Mouse (Mus musculus): ENCODE data around the gene Oas1d.
"Not testable (repeated sequence)": the region's sequence is repeated elsewhere in the genome, so short reads cannot be mapped to it uniquely, and the experiment has no call there.

Oas1d gene

DNA sequence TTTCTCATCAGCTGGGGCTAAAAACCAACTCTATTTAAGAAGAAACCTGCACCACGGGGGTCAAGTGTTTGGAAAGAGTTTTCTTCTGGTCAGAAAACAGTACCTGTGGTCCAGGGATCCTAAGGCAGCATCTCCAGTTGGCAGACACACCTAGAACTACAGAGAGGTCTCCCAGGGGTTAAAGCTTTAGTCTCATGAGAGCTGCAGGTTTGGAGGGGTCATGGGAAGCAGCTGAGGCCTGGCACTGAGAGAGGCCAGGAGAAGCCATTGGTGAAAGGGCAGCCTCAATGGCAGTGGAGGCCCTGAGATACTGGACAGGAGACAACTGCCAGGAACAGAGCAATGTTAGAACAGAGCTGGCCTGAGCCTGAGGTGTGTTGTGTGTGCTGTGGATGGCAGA is 13.7 kb upstream of the Oas1d start:
- DNase-seq (ENCODE audit: low read depth, low spot score), result no peak

GRCm38 (mm10) chr5:120902056-120902455 is 12.3 kb upstream of the Oas1d start:
- no peak for DNase-seq (ENCODE audit: low read depth, low spot score)

DNA sequence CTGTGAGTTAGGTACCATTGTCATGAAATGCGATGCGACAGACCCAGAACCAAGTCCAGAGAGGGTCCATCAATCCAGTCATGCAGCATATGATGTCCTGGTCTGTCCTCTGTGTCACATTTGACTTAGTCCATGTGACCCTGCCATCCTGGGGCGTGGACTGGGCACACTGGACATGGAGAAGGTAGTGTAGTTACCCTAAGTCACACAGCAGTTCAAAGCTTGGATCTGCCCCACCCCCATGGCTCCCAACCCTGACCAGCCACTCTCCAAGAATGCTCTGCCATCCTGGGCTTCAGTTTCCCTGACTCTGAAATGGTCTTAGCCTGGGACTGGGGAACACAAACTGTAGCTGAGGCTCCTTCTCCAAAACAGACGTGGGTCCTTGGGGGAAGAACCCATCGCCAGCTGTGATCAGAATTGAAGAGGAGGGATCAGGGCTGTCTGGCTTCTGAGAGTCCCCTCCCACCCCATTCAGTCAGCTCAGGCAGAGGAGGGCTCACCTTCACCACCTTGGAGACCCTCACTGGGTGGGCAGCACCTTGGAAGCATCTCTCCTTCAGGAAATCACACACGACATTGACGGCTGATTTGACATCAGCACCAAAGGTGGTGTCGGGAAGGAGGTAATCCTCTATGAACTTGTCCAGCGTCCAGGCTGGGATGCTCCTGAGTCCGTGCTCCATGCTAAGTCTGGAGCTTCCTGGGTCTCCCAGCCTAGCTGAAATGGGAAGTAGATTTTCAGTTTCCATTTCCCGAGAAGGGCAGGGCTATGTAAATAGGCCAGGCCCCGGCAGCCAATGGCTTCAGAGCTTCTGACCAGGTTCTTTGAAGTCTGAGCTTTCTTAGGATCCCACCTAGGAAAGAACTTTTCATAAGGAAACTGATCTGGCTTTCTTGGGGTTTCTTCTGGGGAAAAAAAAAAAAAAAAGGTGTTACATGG is 7.3 kb upstream of the Oas1d start, which contains the start of gene Oas1a:
Gene Oas1a, minus strand, starts transcription at position 731 of the 943 bp plus-strand sequence.
- peak; percentile 82 for DNase-seq (ENCODE audit: low read depth, low spot score)

GRCm38 (mm10) chr5:120908196-120908920 is 6.0 kb upstream of the Oas1d start:
- DNase-seq (ENCODE audit: low read depth, low spot score), result peak; percentile 77

DNA sequence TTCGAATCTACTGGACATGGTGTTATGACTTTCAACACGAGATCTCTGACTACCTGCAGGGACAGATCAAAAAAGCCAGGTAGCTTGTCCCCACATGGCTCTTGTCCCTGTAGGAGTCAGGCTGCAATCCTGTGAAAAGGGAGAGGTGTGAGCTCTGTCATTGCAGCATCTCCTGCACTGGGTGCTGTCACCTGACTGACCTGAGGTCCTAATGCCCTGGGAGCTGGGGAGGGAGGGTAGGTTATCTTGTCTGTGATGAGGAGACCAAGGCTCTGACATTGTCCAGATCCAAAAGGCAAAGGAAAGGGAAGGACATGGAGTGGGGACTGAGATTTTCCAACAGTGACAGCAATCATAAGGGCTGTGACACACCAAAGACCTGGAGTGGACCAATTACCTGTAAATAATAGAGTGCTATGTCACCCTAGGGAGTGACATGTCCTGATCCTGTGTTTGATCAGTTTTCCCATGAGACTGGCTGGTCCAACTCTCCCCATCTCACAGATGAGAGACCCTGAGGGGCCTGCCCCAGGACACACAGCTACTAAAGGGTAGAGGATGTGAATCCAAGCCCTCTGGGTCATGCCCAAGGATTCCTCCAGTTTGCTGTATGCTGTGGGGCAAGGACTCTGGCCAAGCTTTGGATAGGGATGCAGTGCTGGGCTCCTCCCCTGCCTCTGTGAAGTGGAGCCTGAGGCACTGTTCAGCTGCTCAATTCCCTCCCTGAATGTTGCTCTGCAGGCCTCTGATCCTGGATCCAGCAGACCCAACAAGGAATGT is 5.0 kb downstream of the Oas1d start:
- DNase-seq (ENCODE audit: low read depth, low spot score), result not testable (repeated sequence)

DNA sequence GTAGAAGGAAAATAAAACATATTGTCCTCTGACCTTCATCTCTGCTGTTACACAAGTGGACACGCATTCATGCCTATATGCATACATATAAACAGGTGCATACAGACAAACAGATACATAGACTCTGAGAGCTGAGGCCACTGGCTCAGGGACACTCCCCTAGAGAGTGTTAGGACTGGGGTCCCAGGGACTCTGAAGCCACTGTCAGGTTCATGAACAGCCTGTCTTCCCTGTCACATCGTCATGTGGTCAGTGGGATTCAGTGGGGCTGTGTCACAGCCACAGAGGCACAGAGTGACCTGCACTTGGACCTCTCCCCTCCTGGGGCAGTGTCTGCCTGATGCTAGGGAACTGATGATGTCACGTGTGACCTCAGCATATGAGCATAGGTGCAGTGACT is 6.0 kb downstream of the Oas1d start:
- DNase-seq (ENCODE audit: low read depth, low spot score), result no peak

DNA sequence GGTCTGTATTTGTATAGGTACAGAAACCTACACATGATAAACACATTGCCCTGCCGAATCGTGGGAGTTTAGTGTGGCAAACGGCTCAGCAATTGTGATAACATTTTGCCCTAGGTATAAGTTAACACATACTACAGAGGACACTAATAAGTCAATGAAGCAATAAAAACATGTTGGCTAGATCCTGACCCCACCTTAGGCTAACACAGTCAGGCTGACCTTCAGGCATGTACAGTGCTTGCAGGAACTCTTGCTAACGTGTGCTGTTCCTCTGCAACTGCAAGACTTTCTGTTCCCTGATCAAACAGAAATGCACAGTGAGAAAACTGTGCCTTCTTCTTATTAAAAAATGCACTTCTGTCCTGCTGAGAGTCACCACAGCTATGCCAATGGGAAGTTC is 9.6 kb downstream of the Oas1d start:
- no peak for DNase-seq (ENCODE audit: low read depth, low spot score)

DNA sequence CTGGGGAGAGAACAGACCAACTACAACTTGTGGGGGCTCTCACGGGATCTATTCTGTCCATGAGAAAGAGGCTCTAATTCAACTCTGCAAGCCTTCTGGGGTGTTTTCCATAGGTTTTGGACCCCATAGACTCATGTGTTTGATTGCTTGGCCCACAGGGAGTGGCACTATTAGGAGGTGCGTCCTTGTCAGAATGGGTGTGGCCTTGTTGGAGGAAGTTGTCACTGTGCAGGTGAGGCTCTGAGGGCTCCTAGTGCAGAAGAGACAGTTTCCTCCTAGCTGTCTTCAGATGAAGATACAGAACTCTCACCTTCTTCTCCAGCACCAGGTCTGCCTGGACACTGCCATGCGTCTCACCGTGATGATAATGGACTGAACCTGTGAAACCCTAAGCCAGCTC is 10.2 kb downstream of the Oas1d start:
- DNase-seq (ENCODE audit: low read depth, low spot score), result not testable (repeated sequence)

- DNase-seq (ENCODE audit: low read depth, low spot score), result not testable (repeated sequence)
Observed at GRCm38 (mm10) chr5:120926311-120926710, 12.0 kb downstream of the Oas1d start.

DNA sequence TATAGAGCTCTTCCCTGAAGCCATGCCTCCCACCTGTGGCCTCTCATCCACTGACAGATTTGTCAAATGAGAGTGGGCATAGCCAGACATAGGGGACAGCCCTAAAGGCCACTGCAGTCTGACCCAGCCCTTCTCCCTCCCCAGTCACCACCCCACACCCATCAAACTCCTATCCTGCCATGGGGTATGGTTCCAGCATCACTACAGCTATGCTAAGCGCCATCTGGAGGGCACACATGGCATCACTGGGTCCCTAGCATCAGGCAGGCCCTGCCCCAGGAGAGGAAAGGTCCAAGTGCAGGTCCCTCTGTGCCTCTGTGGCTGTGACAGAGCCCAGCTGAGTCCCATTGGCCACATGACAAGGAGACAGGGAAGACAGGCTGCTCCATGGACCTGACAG is 12.7 kb downstream of the Oas1d start:
- DNase-seq (ENCODE audit: low read depth, low spot score), result no peak

DNA sequence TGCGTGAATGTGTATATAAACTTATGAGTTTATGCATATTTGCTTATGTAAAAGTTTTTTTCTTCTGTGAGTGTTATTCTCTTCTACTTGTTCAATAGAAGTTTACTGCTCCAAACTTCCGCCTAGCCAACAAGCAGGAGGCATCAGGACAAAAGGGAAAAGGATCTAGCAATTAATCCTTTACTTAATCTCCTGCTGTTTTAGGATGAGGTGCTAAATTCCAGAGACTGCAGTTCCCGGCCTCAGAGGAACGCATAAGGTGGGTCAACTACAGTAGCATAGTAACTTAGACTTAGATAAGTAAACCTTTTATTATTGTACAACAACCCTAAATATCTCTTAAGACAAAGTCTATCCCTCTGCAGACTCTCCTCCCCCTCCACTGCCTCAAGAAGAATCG is 19.6 kb downstream of the Oas1d start:
- peak; percentile 75 for DNase-seq (ENCODE audit: low read depth, low spot score)

GRCm38 (mm10) chr5:120937841-120938240 is 23.5 kb downstream of the Oas1d start:
- DNase-seq (ENCODE audit: low read depth, low spot score), result no peak

- DNase-seq (ENCODE audit: low read depth, low spot score), result peak; percentile 97
Observed at GRCm38 (mm10) chr5:120938586-120938985, 24.2 kb downstream of the Oas1d start.

GRCm38 (mm10) chr5:120942076-120942475 is 27.7 kb downstream of the Oas1d start:
- DNase-seq (ENCODE audit: low read depth, low spot score), result no peak

- DNase-seq (ENCODE audit: low read depth, low spot score), result no peak
Observed at GRCm38 (mm10) chr5:120952242-120952770, 38.0 kb downstream of the Oas1d start.

GRCm38 (mm10) chr5:120953974-120954373 is 39.6 kb downstream of the Oas1d start:
- DNase-seq (ENCODE audit: low read depth, low spot score), result peak; percentile 67

GRCm38 (mm10) chr5:120961004-120961403 is 46.7 kb downstream of the Oas1d start:
- DNase-seq (ENCODE audit: low read depth, low spot score), result peak; percentile 64

DNA sequence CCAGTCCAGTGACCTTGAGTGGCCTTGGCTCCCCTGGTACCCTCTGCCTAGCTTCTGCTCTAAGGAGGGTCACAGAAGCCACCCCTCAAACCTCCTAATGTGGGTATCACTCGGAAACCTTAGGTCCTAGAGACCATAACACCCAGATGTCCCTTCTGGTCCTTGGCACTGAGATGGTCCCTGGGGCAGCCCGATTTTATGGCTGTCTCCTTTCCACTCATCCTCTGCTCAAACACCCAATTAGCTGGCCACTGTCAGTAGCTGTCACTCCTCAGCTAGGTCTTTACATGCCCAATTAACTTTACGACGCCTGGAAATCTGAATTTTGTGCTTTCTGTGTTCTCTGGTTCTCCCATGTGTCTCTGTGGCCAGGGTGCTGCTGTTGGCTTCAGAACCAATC is 51.8 kb downstream of the Oas1d start:
- no peak for DNase-seq (ENCODE audit: low read depth, low spot score)

- DNase-seq (ENCODE audit: low read depth, low spot score), result no peak
Observed at GRCm38 (mm10) chr5:120966894-120967293, 52.6 kb downstream of the Oas1d start.

DNA sequence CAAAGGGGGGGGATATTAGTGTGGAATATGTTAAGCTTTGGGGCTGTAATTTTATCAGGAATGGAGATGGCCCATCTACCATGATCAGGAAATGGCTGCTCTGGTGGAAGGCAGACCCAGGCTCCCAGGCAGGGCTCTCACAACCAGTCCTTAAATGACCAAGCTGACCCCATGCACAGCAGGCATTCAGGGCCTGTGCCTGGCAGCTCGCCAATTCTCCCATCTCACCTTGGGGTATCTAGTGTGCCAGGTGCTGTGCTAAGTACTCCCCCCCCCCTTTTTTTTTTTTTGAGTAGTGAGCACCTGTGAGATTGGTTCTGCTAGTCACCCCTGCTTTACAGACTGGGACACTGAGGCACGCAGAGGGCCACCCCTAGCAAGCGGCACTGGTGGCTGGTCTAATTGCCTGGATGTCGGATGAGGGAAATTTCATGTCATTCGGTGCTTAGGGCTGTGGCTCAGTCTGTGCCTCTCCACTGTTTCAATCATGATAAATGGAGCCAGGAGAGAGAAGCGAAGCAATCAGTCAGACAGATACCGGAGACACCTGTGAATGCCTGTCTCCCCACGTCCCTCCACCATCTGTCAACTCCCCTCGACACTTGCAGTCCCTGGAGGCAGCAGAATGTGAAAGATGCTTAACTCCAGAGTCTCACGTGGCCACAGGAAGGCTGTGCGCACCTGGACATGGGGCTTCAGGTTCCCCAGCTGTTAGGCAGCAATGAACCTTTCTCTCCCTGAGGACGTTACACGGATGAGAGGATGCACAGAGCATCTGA is 53.2 kb downstream of the Oas1d start:
- no peak for DNase-seq (ENCODE audit: low read depth, low spot score)

DNA sequence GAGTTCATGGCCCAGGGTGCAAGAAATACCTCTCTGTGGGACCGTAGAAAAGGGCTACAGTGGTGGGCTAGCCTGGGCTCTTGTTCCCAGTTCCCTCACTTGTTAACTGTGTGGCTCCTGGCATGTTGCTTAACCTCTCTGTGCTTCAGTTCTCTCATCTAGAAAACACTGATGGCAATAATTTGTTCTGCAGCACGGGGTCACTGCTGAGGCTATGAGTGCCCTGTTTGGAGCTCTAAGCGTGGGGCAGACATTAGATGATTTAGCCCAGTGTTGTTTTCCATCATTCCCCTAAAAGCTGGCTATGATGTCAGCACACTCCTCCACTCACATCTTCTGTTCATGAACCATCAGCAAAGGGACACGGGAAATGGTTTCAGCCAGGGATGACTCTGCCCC is 53.8 kb downstream of the Oas1d start:
- DNase-seq (ENCODE audit: low read depth, low spot score), result no peak

Measured in ZHBTc4 (cell line).